Mouse (Mus musculus) hindbrain, postnatal 0 days (tissue): ENCODE results near the gene Dvl1. TPM values are rescaled to one million over a fixed set of nuclear protein-coding genes. Genes with fewer than 3 reads are reported as not detected.
A peak's percentile ranks its signal among the peaks of the same experiment; 100 is the strongest.

ENCODE experiments used
- ATAC-seq: fragments of 200-750 bp; cut with Nextera tagmentation; 2 replicates; pipeline ENCODE4 v1.8.0; 2017; ENCODE audit warnings: mild to moderate bottlenecking, moderate TSS enrichment, moderate library complexity
- DNase-seq: peaks from one replicate; pipeline ENCODE4 v3.0.0-alpha.2; 2015; ENCODE audit warnings: low spot score
- H3K27ac ChIP-seq: fragments of 300-500 bp; sonication (generic); 2 replicates; pipeline ENCODE4 v1.5.1; 2014; ENCODE audit warnings: mild to moderate bottlenecking
- H3K27me3 ChIP-seq: fragments of 300-500 bp; sonication (generic); 2 replicates; pipeline ENCODE4 v1.6.1; 2014; ENCODE audit warnings: low read length, mixed read lengths; ENCODE audit not compliant: insufficient read depth
- H3K36me3 ChIP-seq: fragments of 300-500 bp; sonication (generic); 2 replicates; pipeline ENCODE4 v1.6.1; 2014; ENCODE audit warnings: low read length, mixed read lengths; ENCODE audit not compliant: insufficient read depth
- H3K4me1 ChIP-seq: fragments of 300-500 bp; sonication (generic); 2 replicates; pipeline ENCODE4 v1.6.1; 2014; ENCODE audit warnings: antibody characterized with exemption, low read length, mixed read lengths; ENCODE audit not compliant: insufficient read depth
- H3K4me2 ChIP-seq: fragments of 300-500 bp; sonication (generic); 2 replicates; pipeline ENCODE4 v1.6.1; 2014; ENCODE audit warnings: low read depth, mild to moderate bottlenecking, low read length, moderate library complexity, mixed read lengths
- H3K4me3 ChIP-seq: fragments of 300-500 bp; sonication (generic); 2 replicates; pipeline ENCODE4 v1.5.1; 2014; ENCODE audit warnings: low read length
- H3K9ac ChIP-seq: fragments of 300-500 bp; sonication (generic); replicated peaks from 2 replicates; pipeline ENCODE4 v1.6.1; 2014; ENCODE audit warnings: mild to moderate bottlenecking, low read length, moderate library complexity, mixed read lengths
- H3K9me3 ChIP-seq: fragments of 300-500 bp; sonication (generic); 2 replicates; pipeline ENCODE4 v1.6.1; 2016; ENCODE audit warnings: low read length, mixed read lengths
- CTCF ChIP-seq: IDR thresholded peaks from 2 replicates; pipeline ENCODE4 v1.5.1; 2016; ENCODE audit warnings: antibody characterized with exemption, control low read depth, low read depth
- WGBS: fragments of 180-500 bp; shearing (Covaris S2); extraction: QIAGEN DNeasy Blood & Tissue Kit; methylation state at CpG from one replicate; pipeline ENCODE4 v1.1.7; 2014; 5-methylcytosine and 5-hydroxymethylcytosine counted together
- polyA plus RNA-seq: library from polyadenylated mRNA; unstranded; fragments of >200 nt; fragmentation: Nextera tagmentation; extraction: Ambion mirVana; gene quantifications from 2 replicates; pipeline ENCODE4 v1.2.1, GENCODE M21; 2015
- total RNA-seq: library from RNA; depleted of rRNA; stranded (reverse); fragments of >200 nt; gene quantifications from 2 replicates; pipeline ENCODE4 v1.2.3, GENCODE M21; 2014

Gene Dvl1
- total and polyA plus RNA-seq, 2 experiments from 2014 or later: 16.4 to 166 TPM

- WGBS: 54% methylated on average over 7 of the region's 7 CpGs
- Histone ChIP-seq H3K9me3 (no peaks in the 10 kb centered on the region), H3K4me1 (peaks cover 35% of the 10 kb centered on the region), H3K27me3 (no peaks in the 10 kb centered on the region), H3K27ac (no peak overlapping the region), H3K4me2 (peak overlapping the region; percentile 68), H3K9ac (peak overlapping the region; percentile 87), H3K4me3 (peak overlapping the region; percentile 90), H3K36me3 (no peaks in the 10 kb centered on the region)
- no peak for TF ChIP-seq CTCF
- DNase-seq (no peak), ATAC-seq (no peak)
Measured at GRCm38 (mm10) chr4:155848434-155849095, 1.4 kb downstream of the Dvl1 start.

GRCm38 (mm10) chr4:155849391-155849790 lies 2.2 kb downstream of the Dvl1 start:
- Histone ChIP-seq H3K9ac (no peak overlapping the region), H3K27ac (no peak overlapping the region), H3K9me3 (no peaks in the 10 kb centered on the region), H3K4me3 (no peak overlapping the region), H3K27me3 (no peaks in the 10 kb centered on the region), H3K4me2 (peak overlapping the region; percentile 68), H3K4me1 (peaks cover 35% of the 10 kb centered on the region), H3K36me3 (0 out of 2 replicates have a peak, but pooled peaks cover 4% of the 10 kb centered on the region)
- no peak for TF ChIP-seq CTCF
- DNase-seq (no peak), ATAC-seq (no peak)
- WGBS: 89% methylated on average over 2 of the region's 2 CpGs

- DNase-seq: no peak
- WGBS: 84% methylated on average over 3 of the region's 3 CpGs
Measured at GRCm38 (mm10) chr4:155849792-155850451, 2.7 kb downstream of the Dvl1 start.

GRCm38 (mm10) chr4:155851368-155851767 lies 4.2 kb downstream of the Dvl1 start:
- TF ChIP-seq CTCF: no peak
- Histone ChIP-seq H3K9ac (no peak overlapping the region), H3K36me3 (peaks cover 23% of the 10 kb centered on the region), H3K27ac (no peak overlapping the region), H3K4me2 (no peak overlapping the region), H3K4me1 (peaks cover 33% of the 10 kb centered on the region), H3K9me3 (no peaks in the 10 kb centered on the region), H3K4me3 (no peak overlapping the region), H3K27me3 (no peaks in the 10 kb centered on the region)
- ATAC-seq (no peak), DNase-seq (no peak)
- WGBS: 95% methylated on average over 3 of the region's 3 CpGs

More at GRCm38 (mm10) chr4:155849792-155850451, 2.7 kb downstream of the Dvl1 start:
- Histone ChIP-seq H3K27me3 (no peaks in the 10 kb centered on the region), H3K9me3 (no peaks in the 10 kb centered on the region), H3K4me1 (peaks cover 35% of the 10 kb centered on the region), H3K9ac (no peak overlapping the region), H3K36me3 (peaks cover 9% of the 10 kb centered on the region), H3K4me3 (no peak overlapping the region), H3K27ac (no peak overlapping the region), H3K4me2 (0 out of 2 replicates have a peak overlapping the region, but pooled peaks have one; percentile 68)
- no peak for ATAC-seq
- TF ChIP-seq CTCF: no peak

- Histone ChIP-seq H3K36me3 (peaks cover 29% of the 10 kb centered on the region), H3K4me3 (no peak overlapping the region), H3K9me3 (no peaks in the 10 kb centered on the region), H3K4me1 (peaks cover 27% of the 10 kb centered on the region), H3K9ac (no peak overlapping the region), H3K27me3 (no peaks in the 10 kb centered on the region), H3K4me2 (no peak overlapping the region), H3K27ac (no peak overlapping the region)
- 52% methylated on average over 2 of the region's 2 CpGs for WGBS
- no peak for TF ChIP-seq CTCF
- DNase-seq: no peak
- ATAC-seq: no peak
Measured at GRCm38 (mm10) chr4:155851951-155852411, 4.8 kb downstream of the Dvl1 start.

- DNase-seq (no peak), ATAC-seq (no peak)
- Histone ChIP-seq H3K4me1 (peaks cover 23% of the 10 kb centered on the region), H3K9ac (no peak overlapping the region), H3K4me3 (no peak overlapping the region), H3K4me2 (no peak overlapping the region), H3K27me3 (no peaks in the 10 kb centered on the region), H3K27ac (no peak overlapping the region), H3K9me3 (no peaks in the 10 kb centered on the region), H3K36me3 (peaks cover 38% of the 10 kb centered on the region)
- no peak for TF ChIP-seq CTCF
- WGBS: 89% methylated on average over 9 of the region's 9 CpGs
Measured at GRCm38 (mm10) chr4:155853421-155853820, 6.2 kb downstream of the Dvl1 start.

GRCm38 (mm10) chr4:155854991-155855390 lies 7.8 kb downstream of the Dvl1 start:
- no peak for TF ChIP-seq CTCF
- Histone ChIP-seq H3K4me3 (no peak overlapping the region), H3K27me3 (no peaks in the 10 kb centered on the region), H3K9ac (no peak overlapping the region), H3K4me1 (peaks cover 7% of the 10 kb centered on the region; the same call in 1 of the 2 replicates), H3K9me3 (no peaks in the 10 kb centered on the region), H3K27ac (no peak overlapping the region), H3K4me2 (no peak overlapping the region), H3K36me3 (peaks cover 49% of the 10 kb centered on the region)
- ATAC-seq: no peak
- DNase-seq: no peak
- 94% methylated on average over 12 of the region's 12 CpGs for WGBS
